Mouse (Mus musculus) neural tube, embryonic 10.5 days (tissue): ENCODE measurements around the gene Ugdh.

Experiments used
- DNase-seq: peaks from one replicate; pipeline ENCODE4 v3.0.0-alpha.2; 2017; ENCODE audit warnings: low spot score; ENCODE audit errors: extremely low spot score

The Ugdh gene

GRCm38 (mm10) chr5:65429441-65429840 lies 6.3 kb downstream of the Ugdh start:
- DNase-seq = no peak

GRCm38 (mm10) chr5:65428321-65428720 lies 7.4 kb downstream of the Ugdh start:
- DNase-seq = no peak

DNA sequence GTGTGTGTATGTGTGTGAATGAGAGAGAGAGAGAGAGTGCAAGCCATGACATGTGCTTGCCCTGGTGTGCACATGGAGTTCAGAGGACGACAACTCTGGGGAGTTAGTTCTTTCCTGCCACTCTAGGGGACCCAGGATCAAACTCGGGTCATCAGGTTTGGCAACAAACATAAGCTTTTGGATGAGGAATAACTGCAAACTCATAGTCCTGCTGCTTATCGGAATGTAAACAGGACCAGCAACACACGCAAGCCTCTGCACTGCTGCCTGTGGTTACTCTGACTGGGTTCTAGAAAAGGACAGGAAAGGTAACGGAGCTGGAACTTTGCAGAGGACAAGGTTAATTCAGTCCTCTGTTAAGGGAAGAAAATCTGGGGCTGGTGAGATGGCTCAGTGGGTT lies 10.5 kb downstream of the Ugdh start:
- DNase-seq = no peak

DNA sequence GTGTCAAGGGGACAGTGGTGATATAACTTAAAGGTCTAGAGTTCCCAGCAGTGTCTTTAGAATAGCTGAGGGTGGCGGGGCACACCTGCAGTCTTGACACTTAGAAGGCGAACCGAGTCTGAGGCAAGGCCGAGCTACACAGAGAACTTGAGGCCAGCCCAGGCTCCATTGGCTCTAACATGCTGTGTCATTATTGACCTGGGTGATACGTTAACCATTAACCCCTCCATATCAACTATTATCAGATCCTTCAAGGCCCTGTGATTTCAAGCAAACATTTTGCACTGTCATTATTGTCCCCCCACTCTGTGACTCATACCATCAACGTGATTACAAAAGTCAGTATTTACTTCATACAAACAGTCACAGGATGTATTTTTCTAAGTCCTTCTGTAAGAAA lies 11.5 kb downstream of the Ugdh start:
- no peak for DNase-seq

- DNase-seq = no peak
Measured at GRCm38 (mm10) chr5:65422803-65423202, 12.9 kb downstream of the Ugdh start.

- DNase-seq = no peak
Measured at GRCm38 (mm10) chr5:65420822-65421221, 14.9 kb downstream of the Ugdh start.

DNA sequence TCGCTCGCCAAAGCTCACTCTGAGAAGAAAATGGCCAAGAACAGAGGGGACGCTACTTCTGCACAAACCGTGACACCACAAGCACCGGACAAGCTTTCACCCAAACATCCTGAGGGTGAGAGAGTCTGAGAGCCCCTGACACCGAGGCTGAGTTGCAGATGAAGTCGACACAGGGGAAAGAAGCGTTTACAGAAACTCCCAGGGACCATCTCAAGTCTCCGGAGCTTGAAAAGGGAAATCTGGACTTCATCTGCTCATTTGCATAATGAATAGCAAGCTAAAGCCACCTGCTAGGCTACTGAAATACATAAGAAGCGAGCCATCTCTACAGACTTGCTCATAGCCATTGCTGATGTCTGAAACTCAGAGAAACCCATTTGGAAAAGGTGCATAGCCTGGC lies 16.6 kb downstream of the Ugdh start:
- DNase-seq = no peak

GRCm38 (mm10) chr5:65415653-65416458 lies 19.9 kb downstream of the Ugdh start:
- peak; percentile 63 for DNase-seq

DNA sequence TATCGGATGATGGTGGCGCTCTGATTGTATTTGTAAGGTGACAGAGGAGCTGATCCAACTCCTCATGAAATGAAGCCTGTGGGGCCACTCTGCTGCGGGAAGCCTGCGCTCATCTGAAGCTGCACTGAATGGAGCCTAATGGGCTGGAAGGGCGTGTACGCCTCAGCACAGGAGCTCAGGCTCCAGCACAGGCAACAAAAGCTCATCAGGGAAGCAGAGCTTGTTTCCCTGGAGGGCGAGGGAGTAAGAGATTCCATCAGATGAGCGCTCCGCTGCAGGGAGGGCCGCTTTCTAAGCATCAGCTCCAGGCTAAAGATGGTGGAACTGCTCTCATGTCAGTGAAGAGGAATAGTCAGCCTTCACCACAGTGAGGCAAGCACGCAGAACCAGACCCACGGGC lies 27.8 kb downstream of the Ugdh start:
- DNase-seq = no peak

GRCm38 (mm10) chr5:65401251-65401994 lies 34.3 kb downstream of the Ugdh start:
- peak; percentile 74 for DNase-seq

DNA sequence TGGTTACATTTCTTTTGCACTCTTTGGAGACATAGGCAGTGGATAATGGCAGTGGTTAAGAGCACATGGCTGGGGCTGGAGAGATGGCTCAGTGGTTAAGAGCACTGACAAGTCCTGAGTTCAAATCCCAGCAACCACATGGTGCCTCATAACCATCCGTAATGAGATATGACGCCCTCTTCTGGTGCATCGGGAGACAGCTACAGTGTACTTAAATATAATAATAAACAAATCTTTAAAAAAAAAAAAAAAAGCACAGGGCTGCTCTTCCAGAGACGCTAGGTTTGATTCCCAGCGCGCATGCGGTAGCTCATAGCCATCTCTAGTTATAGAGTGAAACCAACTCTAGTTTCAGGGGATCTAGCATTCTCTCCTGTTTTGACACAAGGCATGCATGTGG lies 41.3 kb downstream of the Ugdh start:
- no peak for DNase-seq

DNA sequence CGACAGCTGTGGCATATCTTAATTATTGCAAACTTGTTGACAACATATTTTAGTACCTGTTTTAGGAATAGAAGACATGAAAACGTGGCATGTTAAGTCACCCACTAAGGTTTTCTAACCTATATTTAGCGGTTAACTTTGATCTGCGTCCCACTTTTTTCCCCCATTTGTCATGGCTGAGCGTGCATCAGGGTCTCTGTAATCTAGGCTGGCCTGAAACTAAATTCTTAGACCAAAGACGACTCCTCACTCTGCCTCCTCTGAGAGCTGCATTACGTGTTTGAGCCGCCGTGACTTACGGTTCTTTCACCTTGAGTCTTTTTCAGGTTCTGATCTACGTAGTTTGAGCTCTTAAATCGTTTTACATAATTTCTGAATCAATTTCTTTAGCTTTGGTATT lies 44.0 kb downstream of the Ugdh start:
- DNase-seq = no peak

DNA sequence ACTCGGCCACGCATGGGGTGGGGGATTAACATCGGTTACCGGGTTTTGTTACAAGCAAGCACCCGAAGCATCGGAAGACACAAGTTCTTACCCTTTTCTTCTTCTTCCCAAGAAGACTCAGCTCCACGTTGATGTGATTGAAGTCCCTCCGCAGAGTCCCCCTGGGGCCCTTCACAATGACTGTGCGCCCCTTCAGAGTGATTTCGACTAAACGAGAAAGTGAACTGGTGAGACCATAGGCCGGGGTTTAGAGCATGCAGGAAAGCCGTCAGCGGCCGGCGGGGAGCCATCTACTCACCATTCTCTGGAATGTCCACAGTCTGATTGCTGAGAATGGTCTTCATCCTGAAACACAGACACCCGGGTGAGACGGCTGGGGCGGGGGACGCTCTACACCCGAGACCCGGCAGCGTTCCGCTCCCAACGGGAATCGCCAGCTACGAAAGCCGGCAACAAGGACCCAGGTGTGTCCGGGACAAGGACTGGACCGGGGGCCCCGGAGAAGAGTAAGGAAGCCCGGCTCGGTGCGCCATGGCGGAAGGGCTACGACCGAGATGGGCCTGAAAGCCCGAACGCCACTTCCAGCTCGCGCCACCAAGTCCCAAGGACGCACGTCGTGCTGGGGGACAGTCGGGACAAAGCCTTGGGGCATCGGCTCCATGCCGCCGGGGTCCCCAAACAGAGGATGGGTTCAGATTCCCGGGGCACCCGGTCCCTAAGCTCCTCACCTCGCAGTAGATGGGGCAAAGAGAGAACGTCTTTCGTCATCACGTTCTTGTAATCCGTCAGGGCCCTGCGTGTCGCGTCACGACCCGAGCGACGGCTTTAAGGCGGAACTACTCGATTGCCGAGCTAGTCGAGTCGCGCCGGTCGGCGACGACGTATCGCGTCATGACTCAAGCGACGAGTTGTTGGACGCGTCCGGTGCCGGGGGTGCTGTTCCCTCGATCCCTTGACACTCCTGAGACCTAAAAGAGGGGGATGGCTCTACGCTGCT lies 44.8 kb downstream of the Ugdh start, which contains the start of the genes Rpl9 and Lias:
Gene Rpl9 (minus strand): TSS at position 797 of the 997 bp plus-strand sequence.
Gene Lias (plus strand): TSS at position 850 of the 997 bp plus-strand sequence.
- DNase-seq = peak; percentile 99

GRCm38 (mm10) chr5:65387008-65387867 lies 48.5 kb downstream of the Ugdh start:
- DNase-seq = no peak

DNA sequence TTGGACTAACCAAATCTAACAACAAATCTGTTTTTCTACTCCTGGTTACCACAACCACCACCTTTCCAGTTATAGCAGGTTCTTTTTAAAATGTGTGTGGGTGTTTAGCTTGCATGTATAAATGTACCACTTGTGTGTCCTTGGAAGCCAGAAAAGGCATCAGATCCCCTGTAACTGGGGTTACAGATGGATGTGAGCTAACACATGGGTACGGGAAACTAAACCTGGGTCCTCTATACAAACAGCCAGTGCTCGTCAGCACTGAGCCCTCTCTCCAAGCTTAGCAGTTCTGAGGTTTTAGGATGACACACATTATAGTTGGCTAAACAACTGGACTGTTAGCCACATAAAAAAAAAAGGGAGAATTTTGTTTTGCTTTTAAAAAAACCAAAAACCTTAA lies 50.0 kb downstream of the Ugdh start:
- no peak for DNase-seq

- DNase-seq = no peak
Measured at GRCm38 (mm10) chr5:65374746-65375145, 61.0 kb downstream of the Ugdh start.

DNA sequence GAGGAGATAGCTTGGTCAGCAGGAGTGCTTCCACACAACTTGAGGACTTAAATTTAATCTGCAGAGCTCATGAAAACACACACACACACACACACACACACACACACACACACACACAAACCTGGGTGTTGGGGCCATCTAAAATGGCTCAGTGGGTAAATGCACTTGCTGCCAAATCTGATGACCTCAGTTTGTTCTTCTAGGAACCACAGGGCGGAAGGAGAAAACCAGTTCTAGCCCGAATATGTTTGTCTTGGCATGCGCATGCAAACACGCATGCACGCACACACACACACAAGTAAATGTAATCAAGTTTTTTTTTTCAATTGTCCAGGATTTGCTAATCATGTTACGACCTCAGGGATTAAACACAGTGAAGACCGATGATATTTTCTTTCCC lies 64.2 kb downstream of the Ugdh start:
- no peak for DNase-seq

DNA sequence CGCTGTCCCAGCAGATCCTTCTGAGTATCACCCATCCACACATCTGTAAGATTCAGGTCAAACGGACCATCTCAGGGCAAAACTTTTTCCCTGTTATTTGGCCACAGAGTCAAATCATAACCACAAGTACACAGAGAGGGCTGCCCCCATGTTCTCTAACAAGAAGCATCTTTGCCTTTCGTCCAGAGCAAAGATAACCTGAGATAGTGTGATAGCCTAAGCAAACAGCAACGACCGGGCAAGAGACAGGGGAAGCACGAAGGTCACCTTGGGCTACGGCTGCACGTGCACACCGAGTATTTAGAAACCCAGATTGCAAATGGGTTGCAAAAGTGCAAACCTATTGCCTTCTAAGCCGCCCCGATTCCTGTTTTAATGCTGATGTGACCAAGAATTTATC lies 67.9 kb downstream of the Ugdh start:
- DNase-seq = no peak
